ENCODE assay signal across 11 mouse cellular contexts in the genomic region with DNA sequence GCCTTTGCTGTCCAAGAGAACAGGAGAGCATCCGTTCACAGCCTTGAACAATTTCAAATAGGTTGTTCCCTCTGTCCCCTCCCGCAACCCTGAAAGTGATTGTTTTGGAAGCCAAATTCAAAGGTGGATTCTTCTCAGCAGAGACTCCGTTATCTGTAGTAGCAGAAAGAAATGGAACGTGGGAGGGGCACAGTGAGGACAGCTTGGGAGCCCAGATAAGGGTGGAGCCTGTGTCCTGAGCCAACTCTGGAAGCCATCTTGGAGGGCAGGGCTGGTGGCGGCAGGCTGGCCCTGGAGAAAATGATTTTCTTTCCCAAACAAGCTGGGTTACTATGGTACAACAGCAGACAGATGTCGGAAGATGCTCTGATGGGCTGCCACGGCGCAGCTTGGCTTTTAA. TPM values are rescaled to one million over a fixed set of nuclear protein-coding genes. Genes with fewer than 3 reads are reported as not detected.
DNase-seq lines count a peak whose midpoint lies in the region; TF ChIP-seq lines count a peak whose summit lies in the region.
"Had no signal": no experiment of that assay in that cellular context is flagged by ENCODE, and none has a peak within 500 bp of the region (broad histone marks: within the 10 kb centered on the region; RNA-seq: fewer than 3 reads in every experiment).

No protein-coding gene starts in this region.

- H3K27ac ChIP-seq in layer of hippocampus, adult 2 months = peak overlapping the region; percentile 72
- H3K27ac ChIP-seq: forebrain, embryonic 12.5 days; kidney, postnatal 0 days had no signal

- H3K4me3 ChIP-seq in layer of hippocampus, adult 2 months = peak overlapping the region; percentile 22
- H3K4me3 ChIP-seq in erythroblast, embryonic 14.5 days (replicated peaks) = peak overlapping the region; percentile 57
- H3K4me3 ChIP-seq in megakaryocyte, embryonic 14.5 days (replicated peaks) = peak overlapping the region; percentile 20
- H3K4me3 ChIP-seq: forebrain, embryonic 12.5 days had no signal

- H3K36me3 ChIP-seq in erythroblast, embryonic 14.5 days (ENCODE audit: control insufficient read depth) = peaks cover 27% of the 10 kb centered on the region
- no peaks in the 10 kb centered on the region for H3K36me3 ChIP-seq in megakaryocyte, embryonic 14.5 days (replicated peaks; ENCODE audit: low read length)
- H3K36me3 ChIP-seq: forebrain, embryonic 12.5 days had no signal

- TF ChIP-seq CTCF in layer of hippocampus, adult 2 months (conservative IDR thresholded peaks at IDR 0.05) = no peak

- peaks cover 14% of the 10 kb centered on the region for H3K27me3 ChIP-seq in erythroblast, embryonic 14.5 days (ENCODE audit: control insufficient read depth)
- H3K27me3 ChIP-seq in megakaryocyte, embryonic 14.5 days (replicated peaks) = peaks cover 11% of the 10 kb centered on the region

- H3K4me1 ChIP-seq in erythroblast, embryonic 14.5 days (ENCODE audit: control insufficient read depth) = peaks cover 97% of the 10 kb centered on the region
- peaks cover 88% of the 10 kb centered on the region for H3K4me1 ChIP-seq in megakaryocyte, embryonic 14.5 days
- H3K4me1 ChIP-seq: forebrain, embryonic 12.5 days had no signal

- H3K9me3 ChIP-seq in erythroblast, embryonic 14.5 days (ENCODE audit: control insufficient read depth, low read length) = no peaks in the 10 kb centered on the region
- no peaks in the 10 kb centered on the region for H3K9me3 ChIP-seq in megakaryocyte, embryonic 14.5 days
- H3K9me3 ChIP-seq: forebrain, embryonic 12.5 days had no signal

- DNase-seq in adrenal gland, adult (ENCODE audit: inconsistent age in 2 of 2, low spot score in 1 of 2) = peak; percentile 62 to 77
- DNase-seq in adrenal gland, adult 8-10 months = no peak
- DNase-seq in layer of hippocampus, adult 2 months (ENCODE audit: low spot score in 2 of 2) = peak; percentile 34 to 39
- DNase-seq in layer of hippocampus, adult 9-10 months (ENCODE audit: low spot score) = no peak
- DNase-seq in thymus, postnatal 36 days = no peak
- no peak for DNase-seq in left cerebral cortex, adult 8-10 months (ENCODE audit: low spot score in 2 of 2)
- DNase-seq: right cerebral cortex, postnatal 4 days had no signal

RNA-seq across cellular contexts. Expression of a gene that starts 12.4 kb away (rescaled TPM):
- total RNA-seq in adrenal gland, adult 8-10 months (2022) = 10 to 100 TPM; 21.6 to 34.1 (median 27.6) TPM
- 10 to 100 TPM; 22.4 to 26.0 TPM for total RNA-seq in layer of hippocampus, adult 2 months (2021)
- polyA plus RNA-seq in erythroblast, embryonic 14.5 days (2012) = 3.2 and 3.5 TPM in 2 replicates
- 27.2 and 43.7 TPM in 2 replicates for polyA plus RNA-seq in megakaryocyte, embryonic 14.5 days (2012; ENCODE audit: insufficient read depth, low replicate concordance)
- 10 to 100 TPM; 13.5 to 17.0 (median 14.1) TPM for total RNA-seq in left cerebral cortex, adult 8-10 months (2022)

RNA-seq across cellular contexts. Expression of a gene that starts 40.2 kb away (rescaled TPM):
- 10 to 100 TPM; 64.5 to 98.4 (median 79.4) TPM for total RNA-seq in adrenal gland, adult 8-10 months (2022)
- 100 to 1,000 TPM; 100 to 103 TPM for total RNA-seq in layer of hippocampus, adult 2 months (2021)
- polyA plus RNA-seq in erythroblast, embryonic 14.5 days (2012) = 1.6 and 2.0 TPM in 2 replicates
- polyA plus RNA-seq in megakaryocyte, embryonic 14.5 days (2012; ENCODE audit: insufficient read depth, low replicate concordance) = 3.7 and 4.2 TPM in 2 replicates
- 100 to 1,000 TPM in 2 of 4 experiments, 10 to 100 TPM in 2; 91.1 to 114 (median 96.7) TPM for total RNA-seq in left cerebral cortex, adult 8-10 months (2022)

Comparison
In these comparisons a context has a peak if more than half of its experiments do, and no peak if none do; other contexts are left out.
1. DNase-seq: peak in adrenal gland, adult (2 of 2) and layer of hippocampus, adult 2 months (2 of 2); none in adrenal gland, adult 8-10 months (single experiment), layer of hippocampus, adult 9-10 months (single experiment), thymus, postnatal 36 days (0 of 2) and left cerebral cortex, adult 8-10 months (0 of 2).
2. Peak in every context shown above with its lines, with median percentiles within 50 percentile points of each other: H3K4me3 ChIP-seq.